Mouse (Mus musculus): ENCODE measurements around the gene Cnpy4.

The Cnpy4 gene

DNA sequence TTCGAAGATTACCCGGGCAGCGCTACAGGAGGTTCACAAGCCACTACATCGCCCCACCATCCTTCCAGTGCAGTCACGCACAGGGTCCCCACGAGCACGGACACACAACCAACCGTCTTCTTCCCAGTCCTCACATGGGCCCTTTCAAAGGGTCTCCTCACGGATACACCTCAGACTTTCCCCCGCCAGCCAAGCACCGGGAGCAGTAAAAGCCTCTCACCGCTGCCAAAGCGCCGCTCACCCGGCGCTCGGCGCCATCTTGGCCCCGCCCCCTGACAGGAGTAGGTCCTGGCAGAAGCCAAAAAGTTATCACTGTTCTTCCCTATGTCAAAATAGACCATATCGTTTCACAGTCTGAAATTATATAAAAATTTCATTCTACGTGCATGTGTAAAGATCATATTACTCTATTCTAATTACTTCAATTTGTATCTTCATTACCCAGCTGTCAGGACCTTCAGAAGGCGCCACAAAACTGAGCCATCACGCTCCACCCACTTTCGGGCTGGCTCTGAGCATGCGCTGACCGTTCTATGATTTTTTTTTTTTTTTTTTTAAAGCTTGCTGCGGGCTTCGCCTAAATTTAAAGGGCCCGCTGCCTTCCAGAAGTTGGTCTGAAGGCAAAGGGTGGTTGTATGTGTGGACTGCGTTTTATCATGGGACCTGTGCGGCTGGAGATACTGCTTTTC, at the start of gene Cnpy4, which contains the start of gene Taf6:
Gene Cnpy4 (plus strand): TSS at position 536 of the 689 bp plus-strand sequence.
Gene Taf6 (minus strand): TSS at position 502 of the 689 bp plus-strand sequence.
- DNase-seq: peak; percentile 91

DNA sequence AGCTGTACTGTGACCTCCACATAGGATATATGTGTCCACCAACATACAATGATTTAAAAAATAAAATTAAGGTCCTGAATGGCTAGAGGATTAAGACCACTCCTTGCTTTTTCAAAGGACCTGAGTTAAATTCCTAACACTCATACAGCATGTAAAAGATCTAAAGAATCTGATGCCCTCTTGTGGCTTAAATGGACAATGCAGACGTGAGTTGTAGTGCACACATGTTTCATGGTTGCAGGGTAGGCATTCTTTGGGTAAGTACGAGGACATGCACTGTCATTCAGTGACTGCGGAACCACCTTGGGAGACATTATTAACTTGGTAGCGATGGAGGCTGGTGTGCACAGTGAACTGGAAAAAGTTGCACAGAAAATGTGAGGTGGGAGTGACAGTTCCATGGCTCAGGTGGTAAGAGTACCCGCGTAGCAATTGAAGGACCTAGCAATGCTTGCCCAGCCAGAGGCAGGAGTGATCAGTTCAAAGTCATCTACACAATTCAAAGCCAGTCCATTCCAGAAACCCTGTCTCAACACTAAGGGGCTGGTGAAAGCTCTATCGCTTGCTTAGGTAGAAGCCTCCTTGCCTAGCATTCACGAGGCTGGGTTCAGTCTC, 49.2 kb upstream of the Cnpy4 start:
- peak; percentile 76 for DNase-seq

DNA sequence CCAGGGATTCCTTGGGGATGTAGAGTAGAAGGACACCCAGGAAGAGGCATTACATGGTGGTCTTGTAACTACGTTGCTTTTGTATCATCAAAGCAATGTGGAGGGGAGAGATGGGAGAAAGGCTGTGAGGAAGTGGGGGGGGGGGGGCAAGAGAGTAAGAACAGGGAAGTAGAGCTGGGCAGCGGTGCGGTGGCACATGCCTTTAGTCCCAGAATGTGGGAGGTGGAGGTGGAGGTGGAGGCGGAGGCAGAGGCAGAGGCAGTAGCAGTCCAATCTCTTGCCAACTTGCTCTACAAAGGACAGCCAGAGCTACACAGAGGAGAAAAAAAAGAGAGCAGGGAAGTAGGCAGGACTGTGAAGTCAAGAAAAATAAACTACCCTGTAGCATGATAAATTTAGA, 48.7 kb upstream of the Cnpy4 start:
- DNase-seq: no peak

DNA sequence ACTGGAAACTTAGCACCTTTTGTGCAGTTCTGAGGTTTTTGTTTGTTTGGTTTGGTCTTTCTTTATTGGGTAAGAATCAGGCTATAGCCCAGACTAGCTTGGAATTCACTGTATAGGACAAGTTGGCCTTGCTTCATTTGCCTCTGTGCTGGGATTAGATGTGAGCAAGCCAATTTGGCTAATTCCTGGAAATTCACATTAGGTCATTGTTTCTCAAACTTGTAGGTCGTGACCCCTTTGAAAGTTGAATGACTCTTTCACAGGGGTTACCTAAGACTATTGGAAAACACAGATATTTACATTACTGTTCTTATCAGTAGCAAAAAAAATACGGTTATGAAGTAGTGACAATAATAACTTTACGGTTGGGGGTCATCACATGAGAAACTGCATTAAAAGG, 32.9 kb upstream of the Cnpy4 start:
- DNase-seq: no peak

DNA sequence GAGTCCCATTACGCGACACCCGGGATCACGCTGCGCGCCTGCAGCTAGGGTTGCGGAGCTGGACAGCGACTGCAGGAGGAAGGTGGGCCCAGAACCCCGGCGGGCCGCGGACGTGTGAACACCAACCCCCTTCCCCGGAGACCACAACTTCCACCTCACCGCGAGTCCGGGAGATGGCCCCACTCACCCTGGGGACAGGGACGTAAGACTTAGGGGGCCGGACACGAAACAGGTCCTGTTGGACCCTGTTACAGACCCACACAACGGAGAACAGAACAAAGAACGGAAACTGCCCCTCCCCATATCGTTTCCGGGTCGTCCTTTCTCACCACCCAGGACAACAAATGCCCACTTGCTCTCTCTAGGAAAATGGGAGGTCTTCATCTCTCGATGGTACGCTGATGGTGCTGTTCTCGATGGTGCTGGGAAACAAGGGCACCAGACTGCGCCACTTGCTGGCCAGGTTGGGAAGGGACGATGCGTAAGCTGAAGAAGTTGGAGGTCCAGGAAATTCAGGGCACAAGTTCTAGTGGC, 31.8 kb upstream of the Cnpy4 start, which contains the start of gene Zfp113:
Gene Zfp113 (minus strand): TSS at position 302 of the 534 bp plus-strand sequence.
- DNase-seq: peak; percentile 98

DNA sequence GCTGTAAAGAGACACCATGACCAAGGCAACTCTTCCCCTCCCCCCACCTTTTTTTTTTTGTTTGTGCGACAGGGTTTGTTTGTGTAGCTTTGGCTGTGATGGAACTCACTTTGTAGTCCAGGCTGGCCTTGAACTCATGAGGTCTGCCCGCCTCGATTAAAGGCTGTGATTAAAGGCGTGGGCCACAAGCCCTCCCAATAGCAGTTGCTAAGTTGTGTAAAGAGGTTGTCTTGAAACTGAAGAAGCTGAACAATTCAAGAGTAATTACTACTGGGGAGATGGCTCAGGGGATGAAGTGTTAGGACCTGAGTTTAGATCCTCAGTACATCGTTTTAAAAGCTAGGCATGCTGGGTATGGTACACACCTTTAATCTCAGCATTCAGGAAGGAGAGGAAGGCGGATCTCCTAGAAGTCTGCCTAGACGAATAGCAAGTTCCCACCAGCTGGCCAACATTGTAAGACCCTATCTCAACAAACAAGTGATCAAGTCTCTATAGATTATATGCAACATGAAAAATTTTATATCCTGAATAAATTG, 27.0 kb upstream of the Cnpy4 start:
- no peak for DNase-seq

DNA sequence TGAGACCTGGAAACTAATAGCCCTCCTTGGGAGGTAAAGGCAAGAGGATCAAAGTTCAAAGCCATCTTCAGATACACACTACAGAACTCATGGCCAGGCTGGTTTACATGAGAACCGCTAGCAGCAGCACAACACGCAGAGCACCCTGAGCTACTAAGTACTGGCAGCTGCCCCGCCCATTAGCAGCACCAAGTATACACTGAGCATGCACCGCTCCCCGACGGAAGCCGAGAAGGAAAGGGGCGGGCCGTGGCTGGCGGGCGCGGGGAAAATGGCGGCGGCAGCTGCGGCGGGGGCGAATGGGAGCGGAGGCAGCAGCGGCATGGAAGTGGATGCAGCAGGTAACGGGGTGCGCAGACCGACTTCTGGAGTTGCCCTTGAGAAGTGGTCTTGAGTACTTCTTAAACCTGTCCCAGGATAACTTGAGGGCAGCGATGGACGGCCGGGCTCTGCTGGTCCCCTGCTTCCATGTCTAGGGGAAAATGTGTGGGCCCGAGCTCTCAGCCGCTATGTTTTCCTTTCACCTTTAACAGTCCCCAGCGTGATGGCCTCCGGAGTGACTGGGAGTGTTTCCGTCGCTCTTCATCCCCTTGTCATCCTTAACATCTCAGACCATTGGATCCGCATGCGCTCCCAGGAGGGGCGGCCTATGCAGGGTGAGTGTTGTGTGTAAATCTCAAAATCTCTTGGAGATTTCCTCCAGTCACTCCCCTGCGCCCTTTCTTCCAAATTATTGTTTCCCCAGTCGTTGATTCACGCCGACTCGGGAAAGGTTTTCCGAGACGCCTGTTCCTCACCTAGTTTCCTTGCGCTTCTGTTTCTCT, 26.2 kb upstream of the Cnpy4 start, which contains the start of gene Cops6:
Gene Cops6 (plus strand): TSS at position 230 of the 824 bp plus-strand sequence.
- peak; percentile 95 for DNase-seq

DNA sequence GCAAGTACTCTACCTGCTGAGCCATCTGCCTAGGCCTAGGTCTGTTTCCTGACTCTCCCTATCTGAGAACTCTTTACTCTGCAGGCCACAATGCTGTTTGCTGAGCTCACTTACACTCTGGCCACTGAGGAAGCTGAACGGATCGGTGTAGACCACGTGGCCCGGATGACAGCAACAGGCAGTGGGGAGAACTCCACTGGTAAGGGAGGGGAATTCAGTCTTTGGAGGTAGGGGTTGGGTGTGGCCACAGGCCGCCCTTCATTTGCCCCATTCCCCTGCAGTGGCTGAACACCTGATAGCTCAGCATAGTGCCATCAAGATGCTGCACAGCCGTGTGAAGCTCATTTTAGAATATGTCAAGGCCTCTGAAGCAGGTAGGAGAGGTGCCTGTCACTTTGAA, 24.2 kb upstream of the Cnpy4 start:
- DNase-seq: no peak

DNA sequence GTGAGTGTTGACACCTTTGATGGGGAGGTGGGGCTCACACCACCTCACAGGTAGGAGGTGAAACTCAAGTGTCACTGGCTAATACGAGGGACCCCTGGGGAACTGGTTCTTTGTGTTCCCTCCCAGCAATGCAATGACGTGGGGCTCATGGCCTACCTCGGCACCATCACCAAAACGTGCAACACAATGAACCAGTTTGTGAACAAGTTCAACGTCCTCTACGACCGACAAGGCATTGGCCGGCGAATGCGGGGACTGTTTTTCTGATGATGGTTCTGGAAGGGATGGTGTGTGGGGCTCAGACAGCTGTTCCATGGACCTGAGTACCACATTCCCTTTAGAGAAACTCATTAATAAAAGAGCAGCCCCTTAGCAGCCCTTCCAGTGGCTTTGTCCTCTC, 23.7 kb upstream of the Cnpy4 start:
- no peak for DNase-seq

DNA sequence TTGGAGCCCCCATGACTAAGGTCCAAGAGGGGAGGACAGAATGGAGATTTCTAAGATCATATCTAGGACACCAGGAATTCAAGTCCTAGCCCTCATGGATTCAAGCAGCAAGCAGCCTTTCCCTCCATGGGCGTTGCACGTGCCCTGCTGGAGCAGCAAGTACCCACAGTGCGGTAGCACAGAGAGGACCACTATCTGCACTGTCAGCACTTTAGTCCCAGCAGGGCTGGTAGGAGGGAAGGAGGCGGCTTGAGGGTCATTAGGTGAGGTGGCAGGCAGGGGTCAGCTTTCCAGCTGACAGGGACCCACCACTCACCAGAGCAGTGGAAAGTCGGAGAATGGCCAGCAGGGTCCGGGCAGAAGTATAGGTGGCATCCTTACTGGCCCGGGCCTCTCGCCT, 21.7 kb upstream of the Cnpy4 start:
- DNase-seq: no peak

DNA sequence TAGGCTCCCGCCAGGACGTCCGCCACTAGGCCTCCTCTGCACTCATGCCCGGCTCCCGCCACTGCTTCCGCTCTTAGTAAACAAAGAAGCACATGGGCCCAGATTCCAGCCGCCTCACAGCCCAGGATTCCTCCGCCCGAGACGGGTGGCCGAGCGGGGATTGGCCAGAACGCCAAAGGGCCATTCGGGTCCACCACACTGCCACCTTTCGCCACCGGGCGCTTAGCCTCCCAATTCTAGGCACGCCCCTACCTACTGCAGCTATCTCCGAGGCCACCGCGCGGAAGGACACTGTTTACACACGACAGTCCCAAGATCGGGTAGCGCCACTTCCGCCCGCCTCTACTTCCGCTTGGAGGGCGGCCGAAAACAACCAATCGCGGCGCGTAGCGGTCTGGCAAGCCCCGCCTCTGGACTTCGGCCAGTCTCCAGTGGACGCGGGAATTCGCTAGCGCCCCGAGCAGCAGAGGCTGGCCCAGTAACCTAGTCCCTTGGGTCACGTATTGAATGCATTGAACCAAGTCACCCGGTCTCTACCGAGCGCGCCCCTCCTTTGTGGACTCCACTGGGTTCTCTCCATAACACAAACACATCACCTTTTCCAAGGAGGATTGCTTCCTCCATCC, 16.2 kb upstream of the Cnpy4 start:
- DNase-seq: peak; percentile 98

DNA sequence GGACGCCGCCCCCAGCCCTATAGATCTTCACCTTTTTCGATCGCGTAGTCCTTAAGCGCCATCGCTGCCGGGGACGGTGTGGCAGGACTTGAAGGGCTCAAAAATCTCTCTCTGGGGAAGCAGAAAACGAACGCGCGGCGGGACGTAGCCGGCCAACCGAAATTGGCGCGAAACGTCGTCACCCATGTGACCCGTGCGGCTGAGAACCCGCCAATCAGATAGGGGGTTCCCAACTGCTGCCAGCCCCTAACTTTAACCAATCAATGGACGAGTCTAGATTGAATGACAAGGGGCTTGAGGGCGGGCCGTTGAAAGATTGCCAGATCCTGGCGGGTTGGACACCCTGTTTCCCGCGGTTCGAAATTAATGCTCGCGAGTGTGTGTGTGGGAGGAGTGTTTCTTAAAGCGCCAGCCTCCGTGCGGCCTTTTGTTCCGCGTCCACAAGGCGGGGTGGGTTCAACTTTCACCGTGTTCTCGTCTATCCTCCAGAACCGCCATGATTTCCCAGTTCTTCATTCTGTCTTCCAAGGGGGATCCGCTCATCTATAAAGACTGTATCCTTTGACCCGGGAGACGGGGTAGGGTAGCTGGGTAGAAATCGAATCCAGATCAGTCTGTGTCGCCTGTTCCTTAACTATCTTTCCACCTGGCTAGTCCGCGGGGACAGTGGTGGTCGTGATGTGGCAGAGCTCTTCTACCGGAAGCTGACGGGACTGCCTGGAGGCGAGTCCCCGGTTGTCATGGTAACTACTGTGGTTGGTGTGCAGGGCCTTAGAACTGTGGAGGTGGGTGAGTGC, 15.4 kb upstream of the Cnpy4 start, which contains the start of the genes Ap4m1 and Mcm7:
Gene Ap4m1 (plus strand): TSS at position 308 of the 797 bp plus-strand sequence.
Gene Mcm7 (minus strand): TSS at position 728 of the 797 bp plus-strand sequence.
- DNase-seq: peak; percentile 99

DNA sequence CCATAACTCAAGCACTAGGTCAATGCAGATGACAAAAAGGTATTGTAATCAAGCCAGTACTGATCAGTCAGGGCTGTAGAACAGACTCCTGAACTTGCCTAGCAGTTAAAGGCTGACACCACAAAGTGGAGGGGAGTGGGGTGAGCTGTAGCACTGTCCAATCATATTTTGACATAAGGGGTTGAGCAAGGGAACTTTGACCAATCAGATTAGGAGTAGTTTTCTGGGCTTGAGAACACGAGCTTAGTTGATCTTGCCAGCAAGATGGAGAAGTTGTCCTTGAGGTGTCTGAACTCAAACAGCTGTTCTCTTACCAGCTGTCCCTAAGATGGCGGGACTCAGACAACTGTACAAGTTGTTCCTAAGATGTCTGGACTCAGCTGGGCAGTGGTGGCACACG, 14.1 kb upstream of the Cnpy4 start:
- no peak for DNase-seq

DNA sequence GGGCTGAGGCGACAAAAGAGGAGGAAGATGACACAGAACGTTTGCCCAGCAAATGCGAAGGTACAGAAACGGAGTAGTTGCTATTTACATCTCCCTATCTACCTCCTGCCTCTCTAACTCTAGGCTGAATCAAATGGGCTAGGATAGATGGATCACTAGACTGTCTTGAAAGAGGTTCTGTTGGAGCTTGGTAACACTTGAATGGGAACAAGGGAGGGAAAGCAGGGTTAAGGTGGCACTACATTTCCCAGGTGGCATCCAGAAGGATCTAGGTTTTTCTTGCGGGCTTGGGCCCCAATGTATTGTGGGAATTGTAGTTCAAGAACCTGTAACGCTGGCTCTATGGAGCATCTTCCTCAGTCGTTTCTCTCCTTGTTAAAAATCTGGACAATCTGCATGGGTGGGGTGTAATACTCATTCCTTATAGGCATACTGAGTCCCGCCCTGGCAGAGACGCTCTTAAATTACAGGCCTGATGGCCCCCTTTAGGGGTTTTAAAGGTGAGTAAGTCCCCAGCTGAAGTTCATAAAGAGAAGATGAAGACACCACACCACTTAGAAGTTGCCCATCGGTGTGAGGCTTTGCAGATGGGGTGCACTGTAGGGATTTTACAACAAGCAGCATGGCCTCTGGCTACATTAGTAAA, 499 bp downstream of the Cnpy4 start:
- peak; percentile 87 for DNase-seq

DNA sequence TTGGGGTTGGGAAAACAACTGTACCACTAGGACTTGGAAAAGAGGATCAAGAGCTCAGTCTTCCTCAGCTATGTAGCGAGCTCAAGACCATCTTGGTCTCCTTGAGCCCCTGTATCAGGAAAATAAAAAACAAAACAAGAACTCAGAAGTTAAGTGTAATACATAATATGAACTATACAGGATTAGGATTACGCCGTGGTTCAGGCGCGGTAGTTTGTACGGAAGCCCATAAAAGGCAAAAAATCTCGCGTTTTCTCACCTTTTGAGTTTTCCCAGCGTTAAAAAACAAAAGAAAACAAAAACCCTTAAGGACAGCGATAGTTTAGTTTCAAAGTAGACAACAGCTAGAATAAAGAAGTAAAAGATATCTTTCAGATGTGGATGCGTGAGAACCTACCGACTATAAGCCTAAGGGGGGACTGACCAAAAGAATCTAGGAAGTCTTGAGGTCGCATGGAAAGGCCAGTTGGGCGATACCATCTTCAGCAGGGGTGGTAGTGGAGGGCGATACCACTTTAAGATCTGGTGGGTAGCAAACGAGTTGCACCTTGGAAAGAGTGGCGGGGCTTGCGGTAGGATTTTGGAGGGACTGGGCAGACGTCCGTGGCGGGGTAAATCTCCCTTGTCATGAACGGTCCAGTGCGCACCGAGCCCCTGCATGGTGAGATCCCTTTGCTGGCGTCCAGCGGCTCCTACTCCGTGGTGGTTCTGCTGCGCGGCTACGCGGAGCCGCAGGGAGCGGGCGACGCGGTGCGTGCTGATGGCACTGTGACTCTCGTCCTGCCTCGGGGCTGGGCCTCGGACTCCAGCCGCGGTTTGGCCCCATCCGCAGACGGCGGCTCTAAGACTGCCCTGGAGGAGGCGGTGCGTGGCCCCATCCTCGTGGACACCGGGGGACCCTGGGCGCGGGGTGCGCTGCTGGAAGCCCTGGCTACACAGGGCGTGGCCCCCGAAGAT, 6.8 kb downstream of the Cnpy4 start, which contains the start of gene Mblac1:
Gene Mblac1 (plus strand): TSS at position 544 of the 957 bp plus-strand sequence.
- peak; percentile 94 for DNase-seq

DNA sequence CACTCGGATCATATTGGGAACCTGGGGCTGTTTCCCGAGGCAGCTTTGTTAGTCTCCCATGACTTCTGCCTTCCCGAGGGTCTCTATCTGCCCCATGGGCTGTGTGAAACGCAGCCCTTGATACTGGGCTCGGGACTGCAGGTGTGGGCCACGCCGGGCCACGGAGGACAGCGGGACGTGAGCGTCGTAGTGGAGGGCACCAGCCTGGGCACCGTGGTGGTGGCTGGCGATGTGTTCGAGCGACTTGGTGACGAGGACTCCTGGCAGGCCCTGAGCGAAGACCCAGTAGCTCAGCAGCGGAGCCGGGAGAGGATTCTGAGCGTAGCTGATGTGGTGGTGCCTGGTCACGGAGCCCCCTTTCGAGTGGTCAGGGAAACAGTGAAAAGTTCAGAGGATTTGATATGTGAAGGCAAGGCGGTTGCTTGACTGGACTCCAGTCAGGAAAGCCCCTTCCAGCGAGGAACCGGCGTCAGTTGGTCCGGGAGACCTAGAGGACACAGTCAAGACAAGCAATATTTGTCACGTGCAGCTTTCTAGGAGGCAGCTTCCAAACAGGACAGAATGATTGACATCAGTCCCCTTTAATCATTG, 7.6 kb downstream of the Cnpy4 start:
- DNase-seq: no peak

DNA sequence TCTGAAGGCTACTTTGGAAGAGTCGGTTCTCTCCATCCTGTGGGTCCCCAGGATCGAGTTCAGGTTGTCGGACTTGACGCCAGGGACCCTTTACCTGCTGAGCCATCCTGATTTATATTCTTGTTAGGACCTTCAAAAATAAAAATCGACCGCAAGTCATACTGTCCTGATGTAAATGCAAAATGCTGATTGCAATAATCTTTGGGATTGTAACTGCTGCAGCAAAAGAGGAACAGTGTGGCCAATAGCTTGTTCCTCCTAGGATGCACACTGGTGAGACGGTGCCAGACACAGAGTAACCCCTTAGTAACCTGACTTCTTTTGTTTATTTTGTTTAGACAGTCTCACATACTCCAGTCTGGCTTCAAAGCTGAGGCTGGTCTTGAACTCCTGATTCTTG, 8.2 kb downstream of the Cnpy4 start:
- no peak for DNase-seq

DNA sequence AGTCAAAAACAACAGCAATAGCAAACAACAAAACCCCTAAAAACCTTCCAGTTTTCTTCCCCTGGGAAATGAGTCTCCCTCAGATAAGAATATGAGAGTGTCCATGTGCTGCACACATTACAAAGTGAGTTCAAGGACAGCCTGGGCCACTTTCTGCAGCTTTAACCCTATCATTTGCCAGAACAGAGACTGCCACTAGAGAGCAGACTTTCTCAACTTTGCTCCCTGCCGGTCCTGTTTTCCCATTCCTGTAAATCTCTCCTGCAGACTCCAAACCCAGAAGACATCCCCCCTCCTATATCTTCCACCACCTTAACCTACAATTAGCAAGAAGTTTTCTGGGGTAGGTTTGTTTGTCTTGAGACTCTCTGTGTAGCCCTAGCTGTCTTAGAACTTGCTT, 12.3 kb downstream of the Cnpy4 start:
- peak; percentile 41 for DNase-seq

DNA sequence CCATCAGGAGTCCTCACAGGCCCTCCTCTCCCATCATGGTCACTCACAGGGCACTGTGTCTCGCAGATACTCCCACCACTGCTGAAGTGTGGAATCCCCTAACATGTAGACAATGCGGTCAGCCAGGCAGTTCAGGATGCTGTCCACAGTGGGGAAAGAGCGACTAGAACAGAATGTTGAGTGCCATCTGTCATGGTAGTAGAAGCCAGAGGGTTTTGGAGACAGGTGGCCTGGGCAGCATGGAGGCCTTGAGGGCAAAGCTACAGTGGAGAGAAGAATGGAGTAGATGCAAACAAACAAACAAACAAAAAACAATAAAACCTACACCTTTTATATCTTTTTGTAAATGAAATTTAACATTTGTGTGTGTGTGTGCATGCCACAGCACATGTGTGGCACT, 14.8 kb downstream of the Cnpy4 start:
- no peak for DNase-seq
